Mouse (Mus musculus) liver, embryonic 16.5 days (tissue): ENCODE data around the gene Nrsn2. TPM values are rescaled to one million over a fixed set of nuclear protein-coding genes. Genes with fewer than 3 reads are reported as not detected.

Source experiments
- ATAC-seq: fragments of 200-750 bp; cut with Nextera tagmentation; 2 replicates; pipeline ENCODE4 v1.8.0; 2017; ENCODE audit warnings: low read depth, mild to moderate bottlenecking, moderate number of reproducible peaks, moderate library complexity
- H3K27ac ChIP-seq: fragments of 300-500 bp; sonication (generic); 2 replicates; pipeline ENCODE4 v1.5.1; 2014; ENCODE audit warnings: mild to moderate bottlenecking, low read length
- H3K27me3 ChIP-seq: fragments of 300-500 bp; sonication (generic); 2 replicates; pipeline ENCODE4 v1.6.1; 2014; ENCODE audit warnings: low read depth, low read length, mixed read lengths; ENCODE audit not compliant: control insufficient read depth, insufficient read depth
- H3K36me3 ChIP-seq: fragments of 300-500 bp; sonication (generic); 2 replicates; pipeline ENCODE4 v1.6.1; 2014; ENCODE audit warnings: mild to moderate bottlenecking; ENCODE audit not compliant: control insufficient read depth, insufficient read depth
- H3K4me1 ChIP-seq: fragments of 300-500 bp; sonication (generic); 2 replicates; pipeline ENCODE4 v1.6.1; 2014; ENCODE audit warnings: low read depth, low read length, mixed read lengths; ENCODE audit not compliant: control insufficient read depth
- H3K4me2 ChIP-seq: fragments of 300-500 bp; sonication (generic); 2 replicates; pipeline ENCODE4 v1.6.1; 2014; ENCODE audit warnings: low read depth, low read length, mixed read lengths
- H3K4me3 ChIP-seq: fragments of 300-500 bp; sonication (generic); 2 replicates; pipeline ENCODE4 v1.5.1; 2014; ENCODE audit warnings: low read depth, mild to moderate bottlenecking, low read length
- H3K9ac ChIP-seq: fragments of 300-500 bp; sonication (generic); 2 replicates; pipeline ENCODE4 v1.6.1; 2014; ENCODE audit warnings: low read depth, low read length
- H3K9me3 ChIP-seq: fragments of 300-500 bp; sonication (generic); replicated peaks from 2 replicates; pipeline ENCODE4 v1.6.1; 2016; ENCODE audit warnings: low read length; ENCODE audit not compliant: control insufficient read depth
- WGBS: fragments of 180-500 bp; shearing (Covaris S2); extraction: QIAGEN DNeasy Blood & Tissue Kit; methylation state at CpG from one replicate; pipeline ENCODE4 v1.1.7; 2014; ENCODE audit not compliant: insufficient replicate concordance; 5-methylcytosine and 5-hydroxymethylcytosine counted together
- polyA plus RNA-seq: library from polyadenylated mRNA; unstranded; fragments of >200 nt; fragmentation: Nextera tagmentation; extraction: Ambion mirVana; gene quantifications from 2 replicates; pipeline ENCODE4 v1.2.1, GENCODE M21; 2015

The Nrsn2 gene
- polyA plus RNA-seq, 1 experiment from 2014 or later, result not detected

- peaks cover 26% of the 10 kb centered on the region; the same call in 1 of the 2 replicates for H3K36me3 ChIP-seq
- H3K4me1 ChIP-seq, result peaks cover 19% of the 10 kb centered on the region
- H3K9me3 ChIP-seq, result no peaks in the 10 kb centered on the region
- no peak for ATAC-seq
- 70% methylated on average over 5 of the region's 5 CpGs for WGBS
- H3K4me3 ChIP-seq, result no peak overlapping the region
- no peak overlapping the region for H3K4me2 ChIP-seq
- no peaks in the 10 kb centered on the region for H3K27me3 ChIP-seq
- H3K27ac ChIP-seq, result no peak overlapping the region
- no peak overlapping the region for H3K9ac ChIP-seq
Observed at GRCm38 (mm10) chr2:152327980-152328379, 48.5 kb downstream of the Nrsn2 start.

GRCm38 (mm10) chr2:152326654-152327053 is 49.8 kb downstream of the Nrsn2 start:
- no peak overlapping the region for H3K4me2 ChIP-seq
- H3K4me1 ChIP-seq, result peaks cover 14% of the 10 kb centered on the region
- H3K9me3 ChIP-seq, result no peaks in the 10 kb centered on the region
- H3K36me3 ChIP-seq, result peaks cover 31% of the 10 kb centered on the region
- no peak overlapping the region for H3K27ac ChIP-seq
- ATAC-seq, result no peak
- H3K4me3 ChIP-seq, result no peak overlapping the region
- 82% methylated on average over 8 of the region's 8 CpGs for WGBS
- H3K9ac ChIP-seq, result no peak overlapping the region
- H3K27me3 ChIP-seq, result no peaks in the 10 kb centered on the region

- H3K9me3 ChIP-seq, result no peaks in the 10 kb centered on the region
- peaks cover 9% of the 10 kb centered on the region for H3K4me1 ChIP-seq
- H3K9ac ChIP-seq, result no peak overlapping the region
- H3K4me2 ChIP-seq, result no peak overlapping the region
- WGBS, result 86% methylated on average over 13 of the region's 13 CpGs
- ATAC-seq, result no peak
- no peak overlapping the region for H3K4me3 ChIP-seq
- H3K27ac ChIP-seq, result no peak overlapping the region
- H3K27me3 ChIP-seq, result no peaks in the 10 kb centered on the region
- peaks cover 33% of the 10 kb centered on the region for H3K36me3 ChIP-seq
Observed at GRCm38 (mm10) chr2:152326157-152326556, 50.3 kb downstream of the Nrsn2 start.

GRCm38 (mm10) chr2:152324842-152325241 is 51.6 kb downstream of the Nrsn2 start:
- Histone ChIP-seq H3K4me3 (no peak overlapping the region), H3K36me3 (peaks cover 33% of the 10 kb centered on the region), H3K9ac (no peak overlapping the region), H3K9me3 (no peaks in the 10 kb centered on the region), H3K4me2 (no peak overlapping the region), H3K27me3 (no peaks in the 10 kb centered on the region), H3K4me1 (no peaks in the 10 kb centered on the region; the same call in none of the 2 replicates), H3K27ac (no peak overlapping the region)
- WGBS, result 73% methylated on average over 3 of the region's 3 CpGs
- ATAC-seq, result no peak

- no peak overlapping the region for H3K9ac ChIP-seq
- no peaks in the 10 kb centered on the region for H3K27me3 ChIP-seq
- peaks cover 33% of the 10 kb centered on the region for H3K36me3 ChIP-seq
- no peak for ATAC-seq
- no peaks in the 10 kb centered on the region for H3K9me3 ChIP-seq
- H3K27ac ChIP-seq, result no peak overlapping the region
- no peak overlapping the region for H3K4me3 ChIP-seq
- H3K4me2 ChIP-seq, result no peak overlapping the region
- H3K4me1 ChIP-seq, result no peaks in the 10 kb centered on the region; the same call in none of the 2 replicates
- 83% methylated on average over 14 of the region's 14 CpGs for WGBS
Observed at GRCm38 (mm10) chr2:152323971-152324370, 52.5 kb downstream of the Nrsn2 start.

- H3K4me2 ChIP-seq, result no peak overlapping the region
- H3K9ac ChIP-seq, result no peak overlapping the region
- peaks cover 40% of the 10 kb centered on the region for H3K36me3 ChIP-seq
- H3K4me1 ChIP-seq, result no peaks in the 10 kb centered on the region
- no peak overlapping the region for H3K4me3 ChIP-seq
- no peaks in the 10 kb centered on the region for H3K27me3 ChIP-seq
- no peak for ATAC-seq
- no peak overlapping the region for H3K27ac ChIP-seq
- H3K9me3 ChIP-seq, result no peaks in the 10 kb centered on the region
- 94% methylated on average over 6 of the region's 6 CpGs for WGBS
Observed at GRCm38 (mm10) chr2:152322198-152322597, 54.2 kb downstream of the Nrsn2 start.

GRCm38 (mm10) chr2:152321558-152321957 is 54.9 kb downstream of the Nrsn2 start:
- 70% methylated on average over 5 of the region's 5 CpGs for WGBS
- no peak overlapping the region for H3K9ac ChIP-seq
- no peaks in the 10 kb centered on the region for H3K27me3 ChIP-seq
- H3K9me3 ChIP-seq, result no peaks in the 10 kb centered on the region
- H3K27ac ChIP-seq, result no peak overlapping the region
- no peak overlapping the region for H3K4me3 ChIP-seq
- ATAC-seq, result no peak; the same call in 1 of the 2 replicates
- no peak overlapping the region for H3K4me2 ChIP-seq
- peaks cover 41% of the 10 kb centered on the region for H3K36me3 ChIP-seq
- no peaks in the 10 kb centered on the region for H3K4me1 ChIP-seq

Other genes starting within 250 kb of the Nrsn2 start
- 0.22 TPM in 1 of 2 replicates, not detected in the other for gene Tcf15, start 233.1 kb downstream of the Nrsn2 start, polyA plus RNA-seq
- gene Csnk2a1, start 149.8 kb downstream of the Nrsn2 start, polyA plus RNA-seq, result 33.5 and 36.4 TPM in 2 replicates
- 11.3 and 11.7 TPM in 2 replicates for gene Tbc1d20, start 82.8 kb downstream of the Nrsn2 start, polyA plus RNA-seq
- 37.7 and 40.2 TPM in 2 replicates for gene Rbck1, start 44.0 kb downstream of the Nrsn2 start, polyA plus RNA-seq
- 6.5 and 6.8 TPM in 2 replicates for gene Trib3, start 32.6 kb downstream of the Nrsn2 start, polyA plus RNA-seq
- gene Sox12, start 21.4 kb upstream of the Nrsn2 start, polyA plus RNA-seq, result 0.77 and 0.99 TPM in 2 replicates
- gene Zcchc3, start 38.4 kb upstream of the Nrsn2 start, polyA plus RNA-seq, result 6.4 and 6.7 TPM in 2 replicates
- gene 6820408C15Rik, start 38.9 kb upstream of the Nrsn2 start, polyA plus RNA-seq, result 0.12 and 0.18 TPM in 2 replicates
- not detected in 2 replicates for gene Defb23, start 88.0 kb upstream of the Nrsn2 start, polyA plus RNA-seq
- not detected in 2 replicates for gene Defb20, start 100.4 kb upstream of the Nrsn2 start, polyA plus RNA-seq
- gene Defb22, start 113.5 kb upstream of the Nrsn2 start, polyA plus RNA-seq, result not detected in 2 replicates
- gene Defb26, start 135.1 kb upstream of the Nrsn2 start, polyA plus RNA-seq, result not detected in 2 replicates
- not detected in 2 replicates for gene Defb28, start 141.6 kb upstream of the Nrsn2 start, polyA plus RNA-seq
- gene Defb29, start 163.5 kb upstream of the Nrsn2 start, polyA plus RNA-seq, result not detected in 2 replicates
- gene Gm17416, start 192.7 kb upstream of the Nrsn2 start, polyA plus RNA-seq, result not detected in 2 replicates
- gene Defb21, start 196.1 kb upstream of the Nrsn2 start, polyA plus RNA-seq, result not detected in 2 replicates
- gene Defb19, start 203.7 kb upstream of the Nrsn2 start, polyA plus RNA-seq, result not detected in 2 replicates
- not detected in 2 replicates for gene Defb45, start 222.8 kb upstream of the Nrsn2 start, polyA plus RNA-seq
- not detected in 2 replicates for gene Defb36, start 227.7 kb upstream of the Nrsn2 start, polyA plus RNA-seq
- gene Defb25, start 246.4 kb upstream of the Nrsn2 start, polyA plus RNA-seq, result not detected in 2 replicates